Mouse (Mus musculus): Measurements from ENCODE around the gene Serpinb6b. TPM values are rescaled to one million over a fixed set of nuclear protein-coding genes. Genes with fewer than 3 reads are reported as not detected.
"Not testable (repeated sequence)": the region's sequence is repeated elsewhere in the genome, so short reads cannot be mapped to it uniquely, and the experiment has no call there.

Gene Serpinb6b
- 1.1 and 1.6 TPM in 2 replicates for polyA plus RNA-seq (2015; fragmentation: Nextera tagmentation; extraction: Ambion mirVana)

- H3K4me3 ChIP-seq, result peak within 1 kb of the TSS; percentile 16; the same call in 1 of the 2 replicates
- WGBS, result 45% methylated on average over 16 of the region's 16 CpGs
- H3K27me3 ChIP-seq, result no peaks in the 10 kb centered on the region
- peak within 1 kb of the TSS; percentile 7; the same call in 1 of the 2 replicates for H3K4me2 ChIP-seq (replicated peaks)
- H3K9ac ChIP-seq (replicated peaks), result no peak within 1 kb of the TSS
- no peak within 1 kb of the TSS for H3K27ac ChIP-seq (replicated peaks)
- H3K9me3 ChIP-seq, result no peaks in the 10 kb centered on the region
- no peaks in the 10 kb centered on the region for H3K4me1 ChIP-seq
- ATAC-seq (replicated peaks), result no peak
- H3K36me3 ChIP-seq, result no peaks in the 10 kb centered on the region
Observed at GRCm38 (mm10) chr13:32964989-32965811, at the start of gene Serpinb6b. Serpinb6b (plus strand) TSS chr13:32965209.

GRCm38 (mm10) chr13:32922622-32923021, 42.4 kb upstream of the Serpinb6b start:
- Histone ChIP-seq H3K9ac (replicated peaks) (no peak overlapping the region), H3K4me2 (replicated peaks) (no peak overlapping the region), H3K4me1 (no peaks in the 10 kb centered on the region), H3K36me3 (no peaks in the 10 kb centered on the region), H3K27ac (replicated peaks) (no peak overlapping the region), H3K9me3 (no peaks in the 10 kb centered on the region), H3K4me3 (no peak overlapping the region), H3K27me3 (no peaks in the 10 kb centered on the region)
- no peak for ATAC-seq (replicated peaks)

GRCm38 (mm10) chr13:32924578-32925360, 40.2 kb upstream of the Serpinb6b start:
- H3K4me3 ChIP-seq, result no peak overlapping the region
- no peaks in the 10 kb centered on the region for H3K4me1 ChIP-seq
- H3K4me2 ChIP-seq (replicated peaks), result no peak overlapping the region
- H3K27me3 ChIP-seq, result no peaks in the 10 kb centered on the region
- no peaks in the 10 kb centered on the region for H3K36me3 ChIP-seq
- 63% methylated on average over 7 of the region's 7 CpGs for WGBS
- ATAC-seq (replicated peaks), result no peak
- no peaks in the 10 kb centered on the region for H3K9me3 ChIP-seq
- H3K27ac ChIP-seq (replicated peaks), result no peak overlapping the region
- no peak overlapping the region for H3K9ac ChIP-seq (replicated peaks)

GRCm38 (mm10) chr13:32926661-32927060, 38.3 kb upstream of the Serpinb6b start:
- Histone ChIP-seq H3K4me1 (no peaks in the 10 kb centered on the region), H3K9ac (replicated peaks) (no peak overlapping the region), H3K4me3 (no peak overlapping the region), H3K36me3 (no peaks in the 10 kb centered on the region), H3K9me3 (no peaks in the 10 kb centered on the region), H3K4me2 (replicated peaks) (no peak overlapping the region), H3K27ac (replicated peaks) (no peak overlapping the region), H3K27me3 (no peaks in the 10 kb centered on the region)
- no peak for ATAC-seq (replicated peaks)
- WGBS, result 84% methylated on average over 2 of the region's 2 CpGs

- no peak overlapping the region for H3K9ac ChIP-seq (replicated peaks)
- no peaks in the 10 kb centered on the region for H3K27me3 ChIP-seq
- no peak for ATAC-seq (replicated peaks)
- H3K27ac ChIP-seq (replicated peaks), result no peak overlapping the region
- H3K36me3 ChIP-seq, result no peaks in the 10 kb centered on the region
- H3K4me2 ChIP-seq (replicated peaks), result no peak overlapping the region
- no peaks in the 10 kb centered on the region for H3K9me3 ChIP-seq
- H3K4me1 ChIP-seq, result no peaks in the 10 kb centered on the region
- no peak overlapping the region for H3K4me3 ChIP-seq
- WGBS, result 57% methylated on average over 1 of the region's 1 CpGs
Observed at GRCm38 (mm10) chr13:32927241-32927640, 37.8 kb upstream of the Serpinb6b start.

GRCm38 (mm10) chr13:32929107-32929750, 35.8 kb upstream of the Serpinb6b start:
- no peak for ATAC-seq (replicated peaks)
- H3K9me3 ChIP-seq, result no peaks in the 10 kb centered on the region

GRCm38 (mm10) chr13:32934706-32935381, 30.2 kb upstream of the Serpinb6b start:
- Histone ChIP-seq H3K36me3 (no peaks in the 10 kb centered on the region), H3K27ac (replicated peaks) (no peak overlapping the region), H3K9me3 (no peaks in the 10 kb centered on the region), H3K4me1 (no peaks in the 10 kb centered on the region), H3K9ac (replicated peaks) (no peak overlapping the region), H3K27me3 (no peaks in the 10 kb centered on the region), H3K4me2 (replicated peaks) (no peak overlapping the region), H3K4me3 (no peak overlapping the region)
- 41% methylated on average over 1 of the region's 1 CpGs for WGBS
- ATAC-seq (replicated peaks), result no peak

More at GRCm38 (mm10) chr13:32929107-32929750, 35.8 kb upstream of the Serpinb6b start:
- Histone ChIP-seq H3K4me1 (no peaks in the 10 kb centered on the region), H3K9ac (replicated peaks) (no peak overlapping the region), H3K27me3 (no peaks in the 10 kb centered on the region), H3K4me3 (no peak overlapping the region), H3K27ac (replicated peaks) (no peak overlapping the region), H3K4me2 (replicated peaks) (no peak overlapping the region), H3K36me3 (no peaks in the 10 kb centered on the region)
- 91% methylated on average over 2 of the region's 2 CpGs for WGBS

GRCm38 (mm10) chr13:32938275-32938674, 26.7 kb upstream of the Serpinb6b start:
- not testable (repeated sequence) for H3K36me3 ChIP-seq; H3K27ac ChIP-seq (replicated peaks); H3K9me3 ChIP-seq; H3K4me1 ChIP-seq; H3K4me2 ChIP-seq (replicated peaks); H3K4me3 ChIP-seq; H3K27me3 ChIP-seq; ATAC-seq (replicated peaks); H3K9ac ChIP-seq (replicated peaks)
- 85% methylated on average over 4 of the region's 4 CpGs for WGBS

- not testable (repeated sequence) for H3K27ac ChIP-seq (replicated peaks); H3K27me3 ChIP-seq; H3K4me2 ChIP-seq (replicated peaks); H3K36me3 ChIP-seq; H3K9ac ChIP-seq (replicated peaks); H3K4me1 ChIP-seq; ATAC-seq (replicated peaks); H3K4me3 ChIP-seq; H3K9me3 ChIP-seq
- WGBS, result 82% methylated on average over 3 of the region's 3 CpGs
Observed at GRCm38 (mm10) chr13:32939191-32939590, 25.8 kb upstream of the Serpinb6b start.

- H3K4me2 ChIP-seq (replicated peaks), result no peak overlapping the region
- H3K27ac ChIP-seq (replicated peaks), result no peak overlapping the region
- H3K4me1 ChIP-seq, result no peaks in the 10 kb centered on the region
- no peak overlapping the region for H3K9ac ChIP-seq (replicated peaks)
- no peaks in the 10 kb centered on the region for H3K36me3 ChIP-seq
- WGBS, result 76% methylated on average over 4 of the region's 4 CpGs
- no peaks in the 10 kb centered on the region for H3K27me3 ChIP-seq
- H3K4me3 ChIP-seq, result no peak overlapping the region
- H3K9me3 ChIP-seq, result no peaks in the 10 kb centered on the region
- ATAC-seq (replicated peaks), result no peak
Observed at GRCm38 (mm10) chr13:32956537-32956936, 8.5 kb upstream of the Serpinb6b start.

- 84% methylated on average over 4 of the region's 4 CpGs for WGBS
Observed at GRCm38 (mm10) chr13:32957917-32958316, 7.1 kb upstream of the Serpinb6b start.

More at GRCm38 (mm10) chr13:32957917-32958316, 7.1 kb upstream of the Serpinb6b start:
- H3K9me3 ChIP-seq, result no peaks in the 10 kb centered on the region
- no peak overlapping the region for H3K9ac ChIP-seq (replicated peaks)
- no peak overlapping the region for H3K27ac ChIP-seq (replicated peaks)
- no peaks in the 10 kb centered on the region for H3K27me3 ChIP-seq
- ATAC-seq (replicated peaks), result no peak
- no peak overlapping the region for H3K4me2 ChIP-seq (replicated peaks)
- no peaks in the 10 kb centered on the region for H3K36me3 ChIP-seq
- H3K4me3 ChIP-seq, result no peak overlapping the region
- no peaks in the 10 kb centered on the region for H3K4me1 ChIP-seq
